Mouse (Mus musculus) hindbrain, postnatal 0 days (tissue): ENCODE data around the gene Myo3b. TPM values are rescaled to one million over a fixed set of nuclear protein-coding genes. Genes with fewer than 3 reads are reported as not detected.

Source experiments
- ATAC-seq: fragments of 200-750 bp; cut with Nextera tagmentation; 2 replicates; pipeline ENCODE4 v1.8.0; 2017; ENCODE audit warnings: mild to moderate bottlenecking, moderate TSS enrichment, moderate library complexity
- DNase-seq: peaks from one replicate; pipeline ENCODE4 v3.0.0-alpha.2; 2015; ENCODE audit warnings: low spot score
- H3K27ac ChIP-seq: fragments of 300-500 bp; sonication (generic); 2 replicates; pipeline ENCODE4 v1.5.1; 2014; ENCODE audit warnings: mild to moderate bottlenecking
- H3K27me3 ChIP-seq: fragments of 300-500 bp; sonication (generic); 2 replicates; pipeline ENCODE4 v1.6.1; 2014; ENCODE audit warnings: low read length, mixed read lengths; ENCODE audit not compliant: insufficient read depth
- H3K36me3 ChIP-seq: fragments of 300-500 bp; sonication (generic); 2 replicates; pipeline ENCODE4 v1.6.1; 2014; ENCODE audit warnings: low read length, mixed read lengths; ENCODE audit not compliant: insufficient read depth
- H3K4me1 ChIP-seq: fragments of 300-500 bp; sonication (generic); 2 replicates; pipeline ENCODE4 v1.6.1; 2014; ENCODE audit warnings: antibody characterized with exemption, low read length, mixed read lengths; ENCODE audit not compliant: insufficient read depth
- H3K4me2 ChIP-seq: fragments of 300-500 bp; sonication (generic); 2 replicates; pipeline ENCODE4 v1.6.1; 2014; ENCODE audit warnings: low read depth, mild to moderate bottlenecking, low read length, moderate library complexity, mixed read lengths
- H3K4me3 ChIP-seq: fragments of 300-500 bp; sonication (generic); 2 replicates; pipeline ENCODE4 v1.5.1; 2014; ENCODE audit warnings: low read length
- H3K9ac ChIP-seq: fragments of 300-500 bp; sonication (generic); replicated peaks from 2 replicates; pipeline ENCODE4 v1.6.1; 2014; ENCODE audit warnings: mild to moderate bottlenecking, low read length, moderate library complexity, mixed read lengths
- H3K9me3 ChIP-seq: fragments of 300-500 bp; sonication (generic); 2 replicates; pipeline ENCODE4 v1.6.1; 2016; ENCODE audit warnings: low read length, mixed read lengths
- CTCF ChIP-seq: IDR thresholded peaks from 2 replicates; pipeline ENCODE4 v1.5.1; 2016; ENCODE audit warnings: antibody characterized with exemption, control low read depth, low read depth
- WGBS: fragments of 180-500 bp; shearing (Covaris S2); extraction: QIAGEN DNeasy Blood & Tissue Kit; methylation state at CpG from one replicate; pipeline ENCODE4 v1.1.7; 2014; 5-methylcytosine and 5-hydroxymethylcytosine counted together
- polyA plus RNA-seq: library from polyadenylated mRNA; unstranded; fragments of >200 nt; fragmentation: Nextera tagmentation; extraction: Ambion mirVana; gene quantifications from 2 replicates; pipeline ENCODE4 v1.2.1, GENCODE M21; 2015
- total RNA-seq: library from RNA; depleted of rRNA; stranded (reverse); fragments of >200 nt; gene quantifications from 2 replicates; pipeline ENCODE4 v1.2.3, GENCODE M21; 2014

The Myo3b gene
- total and polyA plus RNA-seq, 2 experiments from 2014 or later, result 0.16 to 0.47 TPM

GRCm38 (mm10) chr2:70060359-70061345, 21.7 kb downstream of the Myo3b start:
- 35% methylated on average over 11 of the region's 11 CpGs for WGBS
- Histone ChIP-seq H3K4me2 (no peak overlapping the region), H3K27me3 (no peaks in the 10 kb centered on the region), H3K9me3 (no peaks in the 10 kb centered on the region), H3K27ac (peak overlapping the region; percentile 75), H3K36me3 (no peaks in the 10 kb centered on the region), H3K4me3 (no peak overlapping the region), H3K9ac (peak overlapping the region; percentile 33; the same call in 1 of the 2 replicates), H3K4me1 (no peaks in the 10 kb centered on the region)
- ATAC-seq, result peak; percentile 66
- peak; percentile 57 for DNase-seq
- no peak for TF ChIP-seq CTCF

- Histone ChIP-seq H3K9ac (no peak overlapping the region), H3K4me3 (no peak overlapping the region), H3K27ac (0 out of 2 replicates have a peak overlapping the region, but pooled peaks have one; percentile 66), H3K27me3 (no peaks in the 10 kb centered on the region), H3K36me3 (no peaks in the 10 kb centered on the region), H3K9me3 (no peaks in the 10 kb centered on the region), H3K4me2 (no peak overlapping the region), H3K4me1 (no peaks in the 10 kb centered on the region)
- ATAC-seq (no peak), DNase-seq (no peak)
- TF ChIP-seq CTCF, result no peak
- WGBS, result 91% methylated on average over 6 of the region's 6 CpGs
These were observed 26.2 kb downstream of the Myo3b start for GRCm38 (mm10) chr2:70065116-70065515.

- 33% methylated on average over 7 of the region's 7 CpGs for WGBS
- no peak overlapping the region for H3K4me3 ChIP-seq
- DNase-seq, result peak; percentile 37
- no peak for TF ChIP-seq CTCF
- no peaks in the 10 kb centered on the region for H3K9me3 ChIP-seq
- H3K4me1 ChIP-seq, result no peaks in the 10 kb centered on the region
- H3K27me3 ChIP-seq, result no peaks in the 10 kb centered on the region
- no peak overlapping the region for H3K4me2 ChIP-seq
- H3K9ac ChIP-seq, result no peak overlapping the region
- peak overlapping the region; percentile 66 for H3K27ac ChIP-seq
- 0 out of 2 replicates have a peak, but pooled peaks have one; percentile 21 for ATAC-seq
- H3K36me3 ChIP-seq, result no peaks in the 10 kb centered on the region
These were observed 26.9 kb downstream of the Myo3b start for GRCm38 (mm10) chr2:70065729-70066300.

- no peak overlapping the region for H3K27ac ChIP-seq
- 0 out of 2 replicates have a peak, but pooled peaks have one; percentile 27 for ATAC-seq
These were observed 27.6 kb downstream of the Myo3b start for GRCm38 (mm10) chr2:70066338-70067022.

GRCm38 (mm10) chr2:70069861-70070260, 30.9 kb downstream of the Myo3b start:
- no peaks in the 10 kb centered on the region for H3K9me3 ChIP-seq
- no peaks in the 10 kb centered on the region for H3K27me3 ChIP-seq
- no peak for DNase-seq
- H3K4me2 ChIP-seq, result no peak overlapping the region
- no peaks in the 10 kb centered on the region for H3K36me3 ChIP-seq
- H3K4me3 ChIP-seq, result no peak overlapping the region
- H3K9ac ChIP-seq, result no peak overlapping the region
- no peak overlapping the region for H3K27ac ChIP-seq
- H3K4me1 ChIP-seq, result no peaks in the 10 kb centered on the region
- WGBS, result 87% methylated on average over 5 of the region's 5 CpGs
- TF ChIP-seq CTCF, result no peak
- no peak for ATAC-seq

More at GRCm38 (mm10) chr2:70066338-70067022, 27.6 kb downstream of the Myo3b start:
- no peaks in the 10 kb centered on the region for H3K9me3 ChIP-seq
- no peak for TF ChIP-seq CTCF
- no peak for DNase-seq
- WGBS, result 51% methylated on average over 6 of the region's 6 CpGs
- H3K4me3 ChIP-seq, result no peak overlapping the region
- H3K9ac ChIP-seq, result no peak overlapping the region
- H3K27me3 ChIP-seq, result no peaks in the 10 kb centered on the region
- H3K4me1 ChIP-seq, result no peaks in the 10 kb centered on the region
- no peaks in the 10 kb centered on the region for H3K36me3 ChIP-seq
- H3K4me2 ChIP-seq, result no peak overlapping the region

GRCm38 (mm10) chr2:70083444-70084020, 44.6 kb downstream of the Myo3b start:
- DNase-seq (no peak), ATAC-seq (no peak)
- Histone ChIP-seq H3K4me3 (no peak overlapping the region), H3K9me3 (no peaks in the 10 kb centered on the region), H3K4me2 (0 out of 2 replicates have a peak overlapping the region, but pooled peaks have one; percentile 10), H3K27ac (no peak overlapping the region), H3K9ac (no peak overlapping the region), H3K36me3 (no peaks in the 10 kb centered on the region), H3K4me1 (no peaks in the 10 kb centered on the region), H3K27me3 (no peaks in the 10 kb centered on the region)
- TF ChIP-seq CTCF, result no peak
- 70% methylated on average over 17 of the region's 17 CpGs for WGBS
